Comparison of ENCODE assay signal across 27 mouse cellular contexts in the genomic region with DNA sequence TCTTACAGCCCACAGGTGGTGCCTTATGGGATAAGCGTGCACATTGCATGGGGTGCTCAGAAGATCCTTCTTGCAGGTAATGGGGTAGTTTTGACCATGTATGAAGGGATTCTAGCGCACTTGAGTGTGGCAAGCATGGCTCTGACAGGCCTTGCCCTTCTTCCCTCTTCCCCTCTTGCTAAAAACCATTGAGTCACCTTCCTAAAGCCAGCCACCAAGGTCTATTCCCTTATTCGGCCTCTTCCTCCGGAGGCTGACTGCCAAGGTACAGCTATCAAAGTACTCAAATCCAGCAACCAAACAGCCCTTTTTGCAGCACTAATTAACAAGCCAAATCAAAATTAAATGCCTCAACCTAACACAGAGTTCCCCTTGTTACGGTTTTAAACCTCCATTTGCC.
DNase-seq lines count a peak whose midpoint lies in the region; ATAC-seq lines count a peak whose summit lies in the region.
"Had no signal": no experiment of that assay in that cellular context is flagged by ENCODE, and none has a peak within 500 bp of the region (broad histone marks: within the 10 kb centered on the region; RNA-seq: fewer than 3 reads in every experiment).

No protein-coding gene starts in this region.

- H3K27ac ChIP-seq in hindbrain, embryonic 13.5 days: 0 out of 2 replicates have a peak overlapping the region, but pooled peaks have one; percentile 5
- no peak overlapping the region for H3K27ac ChIP-seq in hindbrain, embryonic 16.5 days (ENCODE audit: low read depth, low read length)
- H3K27ac ChIP-seq: embryonic facial prominence, embryonic 13.5 days; embryonic facial prominence, embryonic 15.5 days; forebrain, embryonic 10.5 days; forebrain, embryonic 12.5 days had no signal

- no peak overlapping the region for H3K9ac ChIP-seq in hindbrain, embryonic 13.5 days
- no peak overlapping the region for H3K9ac ChIP-seq in hindbrain, embryonic 16.5 days (ENCODE audit: low read depth, low read length)
- H3K9ac ChIP-seq: embryonic facial prominence, embryonic 13.5 days; embryonic facial prominence, embryonic 15.5 days; forebrain, embryonic 12.5 days had no signal

- H3K4me3 ChIP-seq in hindbrain, embryonic 13.5 days: no peak overlapping the region
- H3K4me3 ChIP-seq in hindbrain, embryonic 16.5 days (ENCODE audit: low read length): no peak overlapping the region
- H3K4me3 ChIP-seq: embryonic facial prominence, embryonic 13.5 days; embryonic facial prominence, embryonic 15.5 days; erythroblast, embryonic 14.5 days; forebrain, embryonic 10.5 days; forebrain, embryonic 12.5 days had no signal

- peaks cover 13% of the 10 kb centered on the region for H3K4me1 ChIP-seq in hindbrain, embryonic 13.5 days (replicated peaks)
- no peaks in the 10 kb centered on the region; the same call in 1 of the 2 replicates for H3K4me1 ChIP-seq in hindbrain, embryonic 16.5 days (ENCODE audit: control insufficient read depth, insufficient read depth, low read depth, low read length)
- H3K4me1 ChIP-seq: embryonic facial prominence, embryonic 13.5 days; embryonic facial prominence, embryonic 15.5 days had no signal

- no peak for ATAC-seq in hindbrain, embryonic 13.5 days (ENCODE audit: low FRiP score)
- ATAC-seq in hindbrain, embryonic 16.5 days: no peak
- ATAC-seq: activated CD4-positive, CD25-positive, alpha-beta regulatory T cell, adult 4 months; CD4-positive, CD25-positive, alpha-beta regulatory T cell, adult 4 months; forebrain, embryonic 14.5 days; forebrain, embryonic 16.5 days; Patski had no signal

- H3K27me3 ChIP-seq in hindbrain, embryonic 13.5 days: no peaks in the 10 kb centered on the region
- H3K27me3 ChIP-seq in hindbrain, embryonic 16.5 days (replicated peaks; ENCODE audit: control insufficient read depth, insufficient read depth, low read length): no peaks in the 10 kb centered on the region
- H3K27me3 ChIP-seq: CH12.LX; embryonic facial prominence, embryonic 13.5 days; embryonic facial prominence, embryonic 15.5 days; forebrain, embryonic 12.5 days; Patski had no signal

- no peaks in the 10 kb centered on the region for H3K9me3 ChIP-seq in hindbrain, embryonic 13.5 days
- no peaks in the 10 kb centered on the region for H3K9me3 ChIP-seq in hindbrain, embryonic 16.5 days (ENCODE audit: control insufficient read depth, low read length)
- H3K9me3 ChIP-seq: embryonic facial prominence, embryonic 13.5 days; embryonic facial prominence, embryonic 15.5 days; forebrain, embryonic 10.5 days; forebrain, embryonic 12.5 days; G1E had no signal

- DNase-seq in adrenal gland, adult 2 months: peak; percentile 45
- no peak for DNase-seq in adrenal gland, adult 18-20 months (ENCODE audit: low spot score in 2 of 2)
- DNase-seq in adrenal gland, postnatal 14 days: peak; percentile 14
- DNase-seq in adrenal gland, postnatal 4 days (ENCODE audit: low spot score in 2 of 2): no peak
- DNase-seq: adrenal gland, postnatal 10 days; B cell, adult 2 months; cerebellum, adult 11 months; cerebellum, adult 18-20 months; cerebellum, adult 8-10 months; cerebellum, adult 9-11 months; cerebellum, postnatal 14 days; cerebellum, postnatal 36 days; embryo, embryonic 11 days had no signal

- no peak overlapping the region for H3K4me2 ChIP-seq in hindbrain, embryonic 13.5 days
- H3K4me2 ChIP-seq in hindbrain, embryonic 16.5 days (ENCODE audit: low read length): no peak overlapping the region
- H3K4me2 ChIP-seq: embryonic facial prominence, embryonic 13.5 days; embryonic facial prominence, embryonic 15.5 days; forebrain, embryonic 12.5 days had no signal

- no peaks in the 10 kb centered on the region for H3K36me3 ChIP-seq in hindbrain, embryonic 13.5 days
- H3K36me3 ChIP-seq in hindbrain, embryonic 16.5 days (ENCODE audit: control insufficient read depth, insufficient read depth, low read length): no peaks in the 10 kb centered on the region
- H3K36me3 ChIP-seq: embryonic facial prominence, embryonic 13.5 days; embryonic facial prominence, embryonic 15.5 days; forebrain, embryonic 10.5 days; forebrain, embryonic 12.5 days; G1E had no signal

- 73% methylated on average over 5 of the region's 5 CpGs for WGBS in hindbrain, embryonic 13.5 days
- WGBS in hindbrain, embryonic 16.5 days: 71% methylated on average over 5 of the region's 5 CpGs

Comparison
In these comparisons a context has a peak if more than half of its experiments do, and no peak if none do; other contexts are left out.
1. DNase-seq: peak in adrenal gland, adult 2 months (single experiment) and adrenal gland, postnatal 14 days (single experiment); none in adrenal gland, adult 18-20 months (0 of 2) and adrenal gland, postnatal 4 days (0 of 2).